In the genomic region with DNA sequence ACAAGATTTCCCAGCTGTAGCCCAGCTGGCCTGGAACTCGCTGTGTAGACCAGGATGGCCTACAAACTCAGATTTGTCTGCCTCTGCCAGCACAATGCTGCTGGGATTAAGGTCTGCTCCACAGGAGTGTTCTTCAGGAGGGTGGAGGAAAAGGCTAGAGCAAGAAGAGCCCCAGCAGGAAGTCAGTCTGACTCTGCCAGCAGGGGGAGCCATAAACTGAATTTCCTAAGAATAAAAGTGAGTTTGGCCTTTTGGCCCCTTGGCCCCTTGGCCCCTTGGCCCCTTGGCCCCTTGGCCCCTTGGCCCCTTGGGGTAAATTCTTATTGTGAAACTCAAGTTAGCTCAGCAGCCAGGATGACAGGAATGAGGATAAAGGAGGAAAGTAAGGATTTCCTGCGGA, we compare ENCODE assay signal across 10 mouse cellular contexts. TPM values are rescaled to one million over a fixed set of nuclear protein-coding genes. Genes with fewer than 3 reads are reported as not detected.
A peak's percentile ranks its signal among the peaks of the same experiment; 100 is the strongest.
DNase-seq lines count a peak whose midpoint lies in the region; ATAC-seq lines count a peak whose summit lies in the region.
"Had no signal": no experiment of that assay in that cellular context is flagged by ENCODE, and none has a peak within 500 bp of the region (broad histone marks: within the 10 kb centered on the region; RNA-seq: fewer than 3 reads in every experiment).

No protein-coding gene starts in this region.

- intact Hi-C loops in heart, postnatal 14 days (cut with DNase I) = loop anchor here (10.0 kb wide), 1 partner anchor 325 kb away; no protein-coding TSS in a partner anchor
- intact Hi-C loops in left cerebral cortex, postnatal 10 days (cut with DNase I) = no loop called here

- no peaks in the 10 kb centered on the region for H3K9me3 ChIP-seq in embryonic facial prominence, embryonic 10.5 days
- H3K9me3 ChIP-seq: hindbrain, embryonic 15.5 days; midbrain, embryonic 12.5 days had no signal

- no peak overlapping the region for H3K27ac ChIP-seq in embryonic facial prominence, embryonic 10.5 days (replicated peaks)
- H3K27ac ChIP-seq: hindbrain, embryonic 15.5 days; midbrain, embryonic 12.5 days had no signal

- 33% methylated on average over 2 of the region's 2 CpGs for WGBS in embryonic facial prominence, embryonic 10.5 days

- ATAC-seq in monocyte, adult 5-6 weeks (replicated peaks; ENCODE audit: insufficient number of reproducible peaks, low FRiP score, low TSS enrichment, poor library complexity, severe bottlenecking) = 0 out of 2 replicates have a peak, but pooled peaks have one; percentile 18
- ATAC-seq in erythroblast, adult 5-6 weeks (replicated peaks; ENCODE audit: low FRiP score, poor library complexity, severe bottlenecking) = no peak

- H3K4me1 ChIP-seq in embryonic facial prominence, embryonic 10.5 days = no peaks in the 10 kb centered on the region
- H3K4me1 ChIP-seq: hindbrain, embryonic 15.5 days; midbrain, embryonic 12.5 days had no signal

- peak; percentile 8 to 49 for DNase-seq in heart, postnatal 14 days
- DNase-seq in heart, adult 8-10 months (ENCODE audit: low spot score) = no peak
- peak; percentile 26 for DNase-seq in urinary bladder, postnatal 25 days (ENCODE audit: low spot score)
- no peak for DNase-seq in urinary bladder, postnatal 10 days (ENCODE audit: low spot score)
- peak; percentile 28 for DNase-seq in embryonic facial prominence, embryonic 10.5 days (ENCODE audit: low spot score)
- no peak for DNase-seq in left cerebral cortex, postnatal 10 days (ENCODE audit: extremely low spot score in 1 of 2, low spot score in 2 of 2)

- H3K27me3 ChIP-seq in embryonic facial prominence, embryonic 10.5 days (replicated peaks; ENCODE audit: low read depth, poor library complexity, severe bottlenecking) = peaks cover 15% of the 10 kb centered on the region
- H3K27me3 ChIP-seq: hindbrain, embryonic 15.5 days; midbrain, embryonic 12.5 days had no signal

- no peaks in the 10 kb centered on the region for H3K36me3 ChIP-seq in embryonic facial prominence, embryonic 10.5 days (replicated peaks)
- H3K36me3 ChIP-seq: hindbrain, embryonic 15.5 days; midbrain, embryonic 12.5 days had no signal

- H3K4me3 ChIP-seq in embryonic facial prominence, embryonic 10.5 days = no peak overlapping the region
- H3K4me3 ChIP-seq: hindbrain, embryonic 15.5 days; midbrain, embryonic 12.5 days had no signal

RNA-seq across cellular contexts. Expression of a gene that starts 2.9 kb away (rescaled TPM):
- total RNA-seq in heart, postnatal 14 days (2021) = 1 to 10 TPM in 1 of 2 experiments, under 1 TPM in 1; 0.74 to 1.4 TPM
- under 1 TPM; 0.27 to 0.29 (median 0.28) TPM for total RNA-seq in heart, adult 8-10 months (2022)
- 23.2 and 23.6 TPM in 2 replicates for polyA plus RNA-seq in embryonic facial prominence, embryonic 10.5 days (2016; fragmentation: Nextera tagmentation; extraction: Ambion mirVana)
- total RNA-seq in monocyte, adult 5-6 weeks (2017) = 2.2 to 3.6 TPM (median 2.6 TPM) in 3 replicates
- 7.7 and 11.1 TPM in 2 replicates for total RNA-seq in erythroblast, adult 5-6 weeks (2015; ENCODE audit: low replicate concordance)
- total RNA-seq in erythroblast, adult 5-6 weeks (2017; ENCODE audit: low replicate concordance) = 9.9 and 13.9 TPM in 2 replicates
- total RNA-seq in left cerebral cortex, postnatal 10 days (2021) = under 1 TPM; 0.51 to 0.60 TPM

RNA-seq across cellular contexts. Expression of a gene that starts 29.4 kb away (rescaled TPM):
- total RNA-seq in heart, postnatal 14 days (2021) = 100 to 1,000 TPM; 608 to 817 TPM
- total RNA-seq in heart, adult 8-10 months (2022) = 100 to 1,000 TPM; 541 to 608 (median 600) TPM
- 702 and 707 TPM in 2 replicates for polyA plus RNA-seq in embryonic facial prominence, embryonic 10.5 days (2016; fragmentation: Nextera tagmentation; extraction: Ambion mirVana)
- total RNA-seq in monocyte, adult 5-6 weeks (2017) = 1,370 to 1,980 TPM (median 1,963 TPM) in 3 replicates
- total RNA-seq in erythroblast, adult 5-6 weeks (2015; ENCODE audit: low replicate concordance) = 798 and 880 TPM in 2 replicates
- 381 and 473 TPM in 2 replicates for total RNA-seq in erythroblast, adult 5-6 weeks (2017; ENCODE audit: low replicate concordance)
- 100 to 1,000 TPM; 559 to 636 TPM for total RNA-seq in left cerebral cortex, postnatal 10 days (2021)

RNA-seq across cellular contexts. Expression of a gene that starts 40.5 kb away (rescaled TPM):
- total RNA-seq in heart, postnatal 14 days (2021) = 10 to 100 TPM; 15.3 to 28.4 TPM
- total RNA-seq in heart, adult 8-10 months (2022) = 10 to 100 TPM; 16.4 to 27.6 (median 19.2) TPM
- 86.5 and 92.1 TPM in 2 replicates for polyA plus RNA-seq in embryonic facial prominence, embryonic 10.5 days (2016; fragmentation: Nextera tagmentation; extraction: Ambion mirVana)
- 130 to 161 TPM (median 131 TPM) in 3 replicates for total RNA-seq in monocyte, adult 5-6 weeks (2017)
- 11.1 and 17.7 TPM in 2 replicates for total RNA-seq in erythroblast, adult 5-6 weeks (2015; ENCODE audit: low replicate concordance)
- total RNA-seq in erythroblast, adult 5-6 weeks (2017; ENCODE audit: low replicate concordance) = 26.3 and 52.1 TPM in 2 replicates
- 10 to 100 TPM; 18.4 to 33.5 TPM for total RNA-seq in left cerebral cortex, postnatal 10 days (2021)

Comparison
In these comparisons a context has a peak if more than half of its experiments do, and no peak if none do; other contexts are left out.
1. DNase-seq: peak in heart, postnatal 14 days (2 of 2), urinary bladder, postnatal 25 days (single experiment) and embryonic facial prominence, embryonic 10.5 days (single experiment); none in heart, adult 8-10 months (single experiment), urinary bladder, postnatal 10 days (single experiment) and left cerebral cortex, postnatal 10 days (0 of 2).